Mouse (Mus musculus): ENCODE data around the gene Mmab.

- TF ChIP-seq CTCF (IDR thresholded peaks at IDR 0.05; ENCODE audit: borderline replicate concordance, extremely low read depth, insufficient read depth, insufficient read length) = no peak
- no peak for TF ChIP-seq POLR2A (IDR thresholded peaks at IDR 0.05; ENCODE audit: borderline replicate concordance, extremely low read depth, insufficient read depth, insufficient read length, poor library complexity, severe bottlenecking)
These were observed 17.1 kb downstream of the Mmab start for GRCm38 (mm10) chr5:114426732-114427131.

Data from brain, embryonic 14.5 days (tissue).